Mouse (Mus musculus) hindbrain, embryonic 15.5 days (tissue): ENCODE measurements around the gene Hoxb3. TPM values are rescaled to one million over a fixed set of nuclear protein-coding genes. Genes with fewer than 3 reads are reported as not detected.

Experiments used
- ATAC-seq: fragments of 200-750 bp; cut with Nextera tagmentation; 2 replicates; pipeline ENCODE4 v1.8.0; 2017; ENCODE audit warnings: low read depth, moderate number of reproducible peaks, moderate TSS enrichment; ENCODE audit not compliant: low FRiP score
- H3K27ac ChIP-seq: fragments of 300-500 bp; sonication (generic); replicated peaks from 2 replicates; pipeline ENCODE4 v1.5.1; 2015; ENCODE audit warnings: mild to moderate bottlenecking, inconsistent platforms
- H3K27me3 ChIP-seq: fragments of 300-500 bp; sonication (generic); 2 replicates; pipeline ENCODE4 v1.6.1; 2015; ENCODE audit warnings: control low read depth, inconsistent platforms
- H3K36me3 ChIP-seq: fragments of 300-500 bp; sonication (generic); 2 replicates; pipeline ENCODE4 v1.6.1; 2015; ENCODE audit warnings: control low read depth, inconsistent platforms
- H3K4me1 ChIP-seq: fragments of 300-500 bp; sonication (generic); replicated peaks from 2 replicates; pipeline ENCODE4 v1.6.1; 2015; ENCODE audit warnings: control low read depth, inconsistent platforms
- H3K4me2 ChIP-seq: fragments of 300-500 bp; sonication (generic); 2 replicates; pipeline ENCODE4 v1.6.1; 2015; ENCODE audit warnings: moderate library complexity, mild to moderate bottlenecking, inconsistent platforms
- H3K4me3 ChIP-seq: fragments of 300-500 bp; sonication (generic); 2 replicates; pipeline ENCODE4 v1.5.1; 2015; ENCODE audit warnings: mild to moderate bottlenecking, inconsistent platforms
- H3K9ac ChIP-seq: fragments of 300-500 bp; sonication (generic); 2 replicates; pipeline ENCODE4 v1.6.1; 2015; ENCODE audit warnings: inconsistent platforms
- H3K9me3 ChIP-seq: fragments of 300-500 bp; sonication (generic); 2 replicates; pipeline ENCODE4 v1.6.1; 2016; ENCODE audit warnings: control low read depth, inconsistent platforms
- WGBS: fragments of 180-500 bp; shearing (Covaris S2); methylation state at CpG from one replicate; pipeline ENCODE4 v1.1.7; 2015; 5-methylcytosine and 5-hydroxymethylcytosine counted together
- microRNA counts: library from miRNA; unstranded; fragments of <30 nt; microRNA quantifications from one replicate; lab custom pipeline; 2016
- microRNA-seq: library from miRNA; unstranded; fragments of <30 nt; microRNA quantifications from one replicate; pipeline ENCODE4, GENCODE M21; 2016
- polyA plus RNA-seq: library from polyadenylated mRNA; unstranded; fragments of >200 nt; fragmentation: Nextera tagmentation; extraction: Ambion mirVana; gene quantifications from 2 replicates; pipeline ENCODE4 v1.2.1, GENCODE M21; 2015

Gene Hoxb3
- polyA plus RNA-seq, 1 experiment from 2014 or later: 12.8 TPM

GRCm38 (mm10) chr11:96383381-96383780, 60.3 kb downstream of the Hoxb3 start:
- Histone ChIP-seq H3K4me2 (no peak overlapping the region), H3K9me3 (no peaks in the 10 kb centered on the region), H3K36me3 (no peaks in the 10 kb centered on the region), H3K4me3 (no peak overlapping the region), H3K9ac (no peak overlapping the region), H3K27me3 (peaks cover 4% of the 10 kb centered on the region; the same call in 1 of the 2 replicates), H3K27ac (no peak overlapping the region), H3K4me1 (no peaks in the 10 kb centered on the region)
- WGBS: 85% methylated on average over 5 of the region's 5 CpGs
- ATAC-seq: no peak

GRCm38 (mm10) chr11:96387635-96388034, 64.5 kb downstream of the Hoxb3 start:
- Histone ChIP-seq H3K9ac (no peak overlapping the region), H3K36me3 (no peaks in the 10 kb centered on the region), H3K4me2 (no peak overlapping the region), H3K27me3 (no peaks in the 10 kb centered on the region), H3K4me3 (no peak overlapping the region), H3K9me3 (no peaks in the 10 kb centered on the region), H3K4me1 (0 out of 2 replicates have a peak, but pooled peaks cover 5% of the 10 kb centered on the region), H3K27ac (no peak overlapping the region)
- no peak for ATAC-seq
- WGBS: 89% methylated on average over 2 of the region's 2 CpGs

GRCm38 (mm10) chr11:96396772-96397626, 73.9 kb downstream of the Hoxb3 start:
- Histone ChIP-seq H3K9ac (no peak overlapping the region), H3K27ac (0 out of 2 replicates have a peak overlapping the region, but pooled peaks have one; percentile 42), H3K9me3 (no peaks in the 10 kb centered on the region), H3K4me2 (no peak overlapping the region), H3K4me1 (peaks cover 13% of the 10 kb centered on the region), H3K27me3 (no peaks in the 10 kb centered on the region), H3K36me3 (no peaks in the 10 kb centered on the region), H3K4me3 (no peak overlapping the region)
- ATAC-seq: no peak
- WGBS: 15% methylated on average over 15 of the region's 15 CpGs

MicroRNAs encoded within 50 kb of the gene (microRNA counts, 519-probe panel; counts per million panel counts)
- microRNA mmu-miR-10a (lab: Ali Mortazavi, UCI): 4,252 counts per million, percentile 87 among the panel's probes with 10 or more counts

Small RNA genes within 50 kb of the gene (microRNA-seq; reads per million reads assigned to microRNA genes)
- 86,323 reads per million, percentile 100 among the genes with 10 or more reads in this experiment for gene Mir10a

Other genes with a start within 250 kb of the Hoxb3 start
- gene Atp5g1, start 247.7 kb upstream of the Hoxb3 start, polyA plus RNA-seq: 772 and 777 TPM in 2 replicates
- gene Calcoco2, start 211.4 kb upstream of the Hoxb3 start, polyA plus RNA-seq: 0.09 and 0.10 TPM in 2 replicates
- 0.29 and 0.43 TPM in 2 replicates for gene Ttll6, start 189.5 kb upstream of the Hoxb3 start, polyA plus RNA-seq
- gene Hoxb13, start 129.0 kb upstream of the Hoxb3 start, polyA plus RNA-seq: not detected in 2 replicates
- 2.1 and 15.7 TPM in 2 replicates for gene Hoxb9, start 51.9 kb upstream of the Hoxb3 start, polyA plus RNA-seq
- 18.2 and 26.1 TPM in 2 replicates for gene Hoxb8, start 41.4 kb upstream of the Hoxb3 start, polyA plus RNA-seq
- gene Hoxb7, start 36.7 kb upstream of the Hoxb3 start, polyA plus RNA-seq: 26.5 and 33.6 TPM in 2 replicates
- 52.1 and 66.7 TPM in 2 replicates for gene Hoxb6, start 30.9 kb upstream of the Hoxb3 start, polyA plus RNA-seq
- 115 and 140 TPM in 2 replicates for gene Hoxb5, start 20.0 kb upstream of the Hoxb3 start, polyA plus RNA-seq
- 3.5 and 3.8 TPM in 2 replicates for gene Hoxb4, start 5.1 kb upstream of the Hoxb3 start, polyA plus RNA-seq
- gene Hoxb2, start 27.2 kb downstream of the Hoxb3 start, polyA plus RNA-seq: 26.8 and 32.9 TPM in 2 replicates
- 0.30 and 0.52 TPM in 2 replicates for gene Hoxb1, start 42.4 kb downstream of the Hoxb3 start, polyA plus RNA-seq
- gene Skap1, start 141.3 kb downstream of the Hoxb3 start, polyA plus RNA-seq: 6.1 and 6.5 TPM in 2 replicates